Comparison of ENCODE assay signal across 15 mouse cellular contexts in the genomic region with DNA sequence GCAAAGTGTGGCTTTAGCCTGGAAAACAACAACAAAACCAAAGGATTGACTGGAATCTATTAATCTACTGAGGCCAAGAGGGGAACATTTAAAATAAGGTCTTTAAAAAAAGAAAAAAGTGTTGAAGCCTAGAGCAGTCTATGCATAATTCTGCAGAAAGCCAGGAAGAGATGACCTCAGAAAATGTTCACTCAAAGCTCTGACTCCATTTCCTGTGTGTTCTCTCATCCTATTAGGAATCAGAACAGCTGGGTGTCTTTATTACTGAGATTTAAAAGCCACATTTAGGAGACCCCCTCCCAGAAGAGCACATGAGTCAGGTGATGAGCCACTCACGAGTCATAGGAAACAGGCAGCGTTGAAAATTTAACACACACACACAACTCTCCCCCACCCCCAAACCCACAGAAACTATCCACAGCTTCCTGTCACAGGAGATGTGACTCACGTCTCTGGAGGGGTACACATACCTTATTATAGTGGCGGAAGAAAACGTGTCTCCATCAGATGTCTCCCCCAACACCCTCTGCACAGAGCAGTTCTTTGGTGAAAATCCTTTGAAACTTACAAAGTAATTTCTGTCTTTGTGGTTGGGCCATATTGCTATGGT.
DNase-seq lines count a peak whose midpoint lies in the region; TF ChIP-seq lines count a peak whose summit lies in the region.
"Had no signal": no experiment of that assay in that cellular context is flagged by ENCODE, and none has a peak within 500 bp of the region (broad histone marks: within the 10 kb centered on the region; RNA-seq: fewer than 3 reads in every experiment).

No protein-coding gene starts in this region.

- TF ChIP-seq CTCF in thymus, adult 2 months (IDR thresholded peaks at IDR 0.05; ENCODE audit: borderline replicate concordance, control insufficient read depth, extremely low read depth, insufficient read depth, low read length, poor library complexity), result no peak

- 4% methylated on average over 5 of the region's 5 CpGs for WGBS in thymus, adult 2 months

- no peak overlapping the region for H3K4me3 ChIP-seq in thymus, adult 2 months (ENCODE audit: control insufficient read depth, insufficient read depth, low read length)
- H3K4me3 ChIP-seq: layer of hippocampus, adult 2 months; liver, embryonic 15.5 days; neural tube, embryonic 13.5 days; stomach, embryonic 15.5 days had no signal

- no peak for TF ChIP-seq POLR2A in thymus, adult 2 months (IDR thresholded peaks at IDR 0.05; ENCODE audit: control insufficient read depth, extremely low read depth, insufficient read depth, low read length, poor library complexity)

- peak; percentile 77 for DNase-seq in CD4-positive helper T cell, adult 2 months (ENCODE audit: low read depth, low spot score)
- peak; percentile 64 for DNase-seq in NIH3T3 (ENCODE audit: low read depth)
- DNase-seq in induced T-regulatory cell, adult 2 months (ENCODE audit: low read depth), result peak; percentile 76
- DNase-seq in thymus, adult 2 months, result peak; percentile 61
- no peak for DNase-seq in ovary, postnatal 36 days (ENCODE audit: low spot score)
- no peak for DNase-seq in right cerebral cortex, adult 18-20 months
- no peak for DNase-seq in urinary bladder, postnatal 4 days (ENCODE audit: low spot score in 2 of 2)
- DNase-seq: cerebellum, postnatal 14 days; forebrain, postnatal 0 days; gastrocnemius, postnatal 25 days; heart, postnatal 4 days had no signal

- H3K27ac ChIP-seq in thymus, adult 2 months (ENCODE audit: control insufficient read depth, insufficient read depth, low read length), result no peak overlapping the region
- H3K27ac ChIP-seq: layer of hippocampus, adult 2 months; liver, embryonic 15.5 days; neural tube, embryonic 13.5 days; stomach, embryonic 15.5 days had no signal

- peaks cover 12% of the 10 kb centered on the region for H3K4me1 ChIP-seq in thymus, adult 2 months (replicated peaks; ENCODE audit: control insufficient read depth, insufficient read depth, low read length)
- H3K4me1 ChIP-seq: liver, embryonic 15.5 days; stomach, embryonic 15.5 days had no signal

- H3K36me3 ChIP-seq in thymus, adult 2 months (ENCODE audit: control insufficient read depth, insufficient read depth, low read length), result no peaks in the 10 kb centered on the region
- H3K36me3 ChIP-seq: liver, embryonic 15.5 days; neural tube, embryonic 13.5 days; stomach, embryonic 15.5 days had no signal

- no peaks in the 10 kb centered on the region for H3K27me3 ChIP-seq in thymus, adult 2 months (ENCODE audit: control insufficient read depth, insufficient read depth, low read length)
- H3K27me3 ChIP-seq: liver, embryonic 15.5 days; neural tube, embryonic 13.5 days; stomach, embryonic 15.5 days had no signal

Comparison
In these comparisons a context has a peak if more than half of its experiments do, and no peak if none do; other contexts are left out.
1. DNase-seq: peak in CD4-positive helper T cell, adult 2 months (single experiment), NIH3T3 (single experiment), induced T-regulatory cell, adult 2 months (single experiment) and thymus, adult 2 months (single experiment); none in ovary, postnatal 36 days (single experiment), right cerebral cortex, adult 18-20 months (single experiment) and urinary bladder, postnatal 4 days (0 of 2).